Mouse (Mus musculus): ENCODE data around the gene Cpsf2. TPM values are rescaled to one million over a fixed set of nuclear protein-coding genes. Genes with fewer than 3 reads are reported as not detected.
A peak's percentile ranks its signal among the peaks of the same experiment; 100 is the strongest.

The Cpsf2 gene
- polyA plus RNA-seq, 1 experiment from 2014 or later: 27.3 TPM

- peak overlapping the region; percentile 74; the same call in 1 of the 2 replicates for H3K4me2 ChIP-seq (ENCODE audit: low read depth, low read length)
- no peak for DNase-seq (ENCODE audit: low spot score)
Observed at GRCm38 (mm10) chr12:101977404-101977915, 1.7 kb downstream of the Cpsf2 start.

GRCm38 (mm10) chr12:101978162-101978561 lies 2.4 kb downstream of the Cpsf2 start:
- WGBS: 80% methylated on average over 5 of the region's 5 CpGs
- peaks cover 8% of the 10 kb centered on the region for H3K4me1 ChIP-seq (ENCODE audit: control insufficient read depth, insufficient read depth, low read length)
- H3K9me3 ChIP-seq (ENCODE audit: control insufficient read depth, low read length): no peaks in the 10 kb centered on the region
- ATAC-seq (ENCODE audit: low read depth) (no peak), DNase-seq (ENCODE audit: low spot score) (no peak)
- peaks cover 18% of the 10 kb centered on the region for H3K36me3 ChIP-seq (ENCODE audit: control insufficient read depth, insufficient read depth, low read length)
- no peak overlapping the region for H3K4me3 ChIP-seq (ENCODE audit: low read depth, low read length)
- H3K27me3 ChIP-seq (replicated peaks; ENCODE audit: control insufficient read depth, insufficient read depth, low read length): no peaks in the 10 kb centered on the region
- no peak overlapping the region for H3K9ac ChIP-seq (ENCODE audit: low read depth, low read length)
- no peak overlapping the region for H3K27ac ChIP-seq (replicated peaks; ENCODE audit: low read depth, low read length)
- no peak overlapping the region for H3K4me2 ChIP-seq (ENCODE audit: low read depth, low read length)

More at GRCm38 (mm10) chr12:101977404-101977915, 1.7 kb downstream of the Cpsf2 start:
- no peak for ATAC-seq (ENCODE audit: low read depth)
- no peak overlapping the region for H3K9ac ChIP-seq (ENCODE audit: low read depth, low read length)
- H3K27me3 ChIP-seq (replicated peaks; ENCODE audit: control insufficient read depth, insufficient read depth, low read length): no peaks in the 10 kb centered on the region
- H3K4me1 ChIP-seq (ENCODE audit: control insufficient read depth, insufficient read depth, low read length): peaks cover 8% of the 10 kb centered on the region
- H3K27ac ChIP-seq (replicated peaks; ENCODE audit: low read depth, low read length): no peak overlapping the region
- peaks cover 16% of the 10 kb centered on the region; the same call in 1 of the 2 replicates for H3K36me3 ChIP-seq (ENCODE audit: control insufficient read depth, insufficient read depth, low read length)
- H3K9me3 ChIP-seq (ENCODE audit: control insufficient read depth, low read length): no peaks in the 10 kb centered on the region
- WGBS: 96% methylated on average over 10 of the region's 10 CpGs
- H3K4me3 ChIP-seq (ENCODE audit: low read depth, low read length): peak overlapping the region; percentile 88; the same call in 1 of the 2 replicates

GRCm38 (mm10) chr12:101978588-101978987 lies 2.8 kb downstream of the Cpsf2 start:
- Histone ChIP-seq H3K9ac (ENCODE audit: low read depth, low read length) (no peak overlapping the region), H3K36me3 (ENCODE audit: control insufficient read depth, insufficient read depth, low read length) (peaks cover 18% of the 10 kb centered on the region), H3K27me3 (replicated peaks; ENCODE audit: control insufficient read depth, insufficient read depth, low read length) (no peaks in the 10 kb centered on the region), H3K27ac (replicated peaks; ENCODE audit: low read depth, low read length) (no peak overlapping the region), H3K4me1 (ENCODE audit: control insufficient read depth, insufficient read depth, low read length) (peaks cover 8% of the 10 kb centered on the region), H3K9me3 (ENCODE audit: control insufficient read depth, low read length) (no peaks in the 10 kb centered on the region), H3K4me3 (ENCODE audit: low read depth, low read length) (no peak overlapping the region), H3K4me2 (ENCODE audit: low read depth, low read length) (no peak overlapping the region)
- DNase-seq (ENCODE audit: low spot score) (no peak), ATAC-seq (ENCODE audit: low read depth) (no peak)
- WGBS: 91% methylated on average over 1 of the region's 1 CpGs

- H3K9me3 ChIP-seq (ENCODE audit: control insufficient read depth, low read length): no peaks in the 10 kb centered on the region
- no peak overlapping the region for H3K9ac ChIP-seq (ENCODE audit: low read depth, low read length)
- ATAC-seq (ENCODE audit: low read depth): no peak
Observed at GRCm38 (mm10) chr12:101979213-101979750, 3.5 kb downstream of the Cpsf2 start.

GRCm38 (mm10) chr12:101980266-101980665 lies 4.5 kb downstream of the Cpsf2 start:
- no peak for ATAC-seq (ENCODE audit: low read depth)
- WGBS: 61% methylated on average over 5 of the region's 5 CpGs
- Histone ChIP-seq H3K36me3 (ENCODE audit: control insufficient read depth, insufficient read depth, low read length) (peaks cover 32% of the 10 kb centered on the region), H3K4me3 (ENCODE audit: low read depth, low read length) (no peak overlapping the region), H3K27ac (replicated peaks; ENCODE audit: low read depth, low read length) (no peak overlapping the region), H3K9ac (ENCODE audit: low read depth, low read length) (no peak overlapping the region), H3K9me3 (ENCODE audit: control insufficient read depth, low read length) (no peaks in the 10 kb centered on the region), H3K4me1 (ENCODE audit: control insufficient read depth, insufficient read depth, low read length) (peaks cover 8% of the 10 kb centered on the region), H3K27me3 (replicated peaks; ENCODE audit: control insufficient read depth, insufficient read depth, low read length) (no peaks in the 10 kb centered on the region), H3K4me2 (ENCODE audit: low read depth, low read length) (no peak overlapping the region)
- DNase-seq (ENCODE audit: low spot score): peak; percentile 28

More at GRCm38 (mm10) chr12:101979213-101979750, 3.5 kb downstream of the Cpsf2 start:
- no peak overlapping the region for H3K27ac ChIP-seq (replicated peaks; ENCODE audit: low read depth, low read length)
- no peaks in the 10 kb centered on the region for H3K27me3 ChIP-seq (replicated peaks; ENCODE audit: control insufficient read depth, insufficient read depth, low read length)
- H3K36me3 ChIP-seq (ENCODE audit: control insufficient read depth, insufficient read depth, low read length): peaks cover 24% of the 10 kb centered on the region
- H3K4me1 ChIP-seq (ENCODE audit: control insufficient read depth, insufficient read depth, low read length): peaks cover 8% of the 10 kb centered on the region
- no peak overlapping the region for H3K4me2 ChIP-seq (ENCODE audit: low read depth, low read length)
- no peak overlapping the region for H3K4me3 ChIP-seq (ENCODE audit: low read depth, low read length)
- 85% methylated on average over 8 of the region's 8 CpGs for WGBS
- no peak for DNase-seq (ENCODE audit: low spot score)

GRCm38 (mm10) chr12:101981559-101981958 lies 5.8 kb downstream of the Cpsf2 start:
- Histone ChIP-seq H3K9me3 (ENCODE audit: control insufficient read depth, low read length) (no peaks in the 10 kb centered on the region), H3K27me3 (replicated peaks; ENCODE audit: control insufficient read depth, insufficient read depth, low read length) (no peaks in the 10 kb centered on the region), H3K36me3 (ENCODE audit: control insufficient read depth, insufficient read depth, low read length) (peaks cover 36% of the 10 kb centered on the region), H3K4me1 (ENCODE audit: control insufficient read depth, insufficient read depth, low read length) (peaks cover 8% of the 10 kb centered on the region), H3K9ac (ENCODE audit: low read depth, low read length) (no peak overlapping the region), H3K27ac (replicated peaks; ENCODE audit: low read depth, low read length) (no peak overlapping the region), H3K4me2 (ENCODE audit: low read depth, low read length) (no peak overlapping the region), H3K4me3 (ENCODE audit: low read depth, low read length) (no peak overlapping the region)
- ATAC-seq (ENCODE audit: low read depth) (no peak), DNase-seq (ENCODE audit: low spot score) (no peak)
- 95% methylated on average over 2 of the region's 2 CpGs for WGBS

- H3K27me3 ChIP-seq (replicated peaks; ENCODE audit: control insufficient read depth, insufficient read depth, low read length): no peaks in the 10 kb centered on the region
- no peaks in the 10 kb centered on the region for H3K4me1 ChIP-seq (ENCODE audit: control insufficient read depth, insufficient read depth, low read length)
- 95% methylated on average over 9 of the region's 9 CpGs for WGBS
- DNase-seq (ENCODE audit: low spot score) (no peak), ATAC-seq (ENCODE audit: low read depth) (no peak)
- H3K9me3 ChIP-seq (ENCODE audit: control insufficient read depth, low read length): no peaks in the 10 kb centered on the region
- H3K27ac ChIP-seq (replicated peaks; ENCODE audit: low read depth, low read length): no peak overlapping the region
- H3K36me3 ChIP-seq (ENCODE audit: control insufficient read depth, insufficient read depth, low read length): peaks cover 48% of the 10 kb centered on the region
- H3K4me2 ChIP-seq (ENCODE audit: low read depth, low read length): no peak overlapping the region
- no peak overlapping the region for H3K4me3 ChIP-seq (ENCODE audit: low read depth, low read length)
- no peak overlapping the region for H3K9ac ChIP-seq (ENCODE audit: low read depth, low read length)
Observed at GRCm38 (mm10) chr12:101982977-101983376, 7.2 kb downstream of the Cpsf2 start.

GRCm38 (mm10) chr12:101985110-101985509 lies 9.3 kb downstream of the Cpsf2 start:
- no peaks in the 10 kb centered on the region for H3K27me3 ChIP-seq (replicated peaks; ENCODE audit: control insufficient read depth, insufficient read depth, low read length)
- WGBS: 58% methylated on average over 3 of the region's 3 CpGs
- no peaks in the 10 kb centered on the region for H3K9me3 ChIP-seq (ENCODE audit: control insufficient read depth, low read length)
- peaks cover 68% of the 10 kb centered on the region for H3K36me3 ChIP-seq (ENCODE audit: control insufficient read depth, insufficient read depth, low read length)
- H3K4me1 ChIP-seq (ENCODE audit: control insufficient read depth, insufficient read depth, low read length): no peaks in the 10 kb centered on the region
- H3K9ac ChIP-seq (ENCODE audit: low read depth, low read length): no peak overlapping the region
- no peak overlapping the region for H3K4me2 ChIP-seq (ENCODE audit: low read depth, low read length)
- no peak for ATAC-seq (ENCODE audit: low read depth)
- no peak overlapping the region for H3K4me3 ChIP-seq (ENCODE audit: low read depth, low read length)
- peak; percentile 70 for DNase-seq (ENCODE audit: low spot score)
- H3K27ac ChIP-seq (replicated peaks; ENCODE audit: low read depth, low read length): no peak overlapping the region

- Histone ChIP-seq H3K4me1 (ENCODE audit: control insufficient read depth, insufficient read depth, low read length) (no peaks in the 10 kb centered on the region), H3K9me3 (ENCODE audit: control insufficient read depth, low read length) (no peaks in the 10 kb centered on the region), H3K27me3 (replicated peaks; ENCODE audit: control insufficient read depth, insufficient read depth, low read length) (no peaks in the 10 kb centered on the region), H3K4me2 (ENCODE audit: low read depth, low read length) (no peak overlapping the region), H3K27ac (replicated peaks; ENCODE audit: low read depth, low read length) (no peak overlapping the region), H3K9ac (ENCODE audit: low read depth, low read length) (no peak overlapping the region), H3K4me3 (ENCODE audit: low read depth, low read length) (no peak overlapping the region), H3K36me3 (ENCODE audit: control insufficient read depth, insufficient read depth, low read length) (peaks cover 82% of the 10 kb centered on the region)
- no peak for ATAC-seq (ENCODE audit: low read depth)
- DNase-seq (ENCODE audit: low spot score): no peak
- WGBS: 87% methylated on average over 6 of the region's 6 CpGs
Observed at GRCm38 (mm10) chr12:101987659-101988058, 11.9 kb downstream of the Cpsf2 start.
